Mouse (Mus musculus): ENCODE data around the gene Ccdc138.

DNA sequence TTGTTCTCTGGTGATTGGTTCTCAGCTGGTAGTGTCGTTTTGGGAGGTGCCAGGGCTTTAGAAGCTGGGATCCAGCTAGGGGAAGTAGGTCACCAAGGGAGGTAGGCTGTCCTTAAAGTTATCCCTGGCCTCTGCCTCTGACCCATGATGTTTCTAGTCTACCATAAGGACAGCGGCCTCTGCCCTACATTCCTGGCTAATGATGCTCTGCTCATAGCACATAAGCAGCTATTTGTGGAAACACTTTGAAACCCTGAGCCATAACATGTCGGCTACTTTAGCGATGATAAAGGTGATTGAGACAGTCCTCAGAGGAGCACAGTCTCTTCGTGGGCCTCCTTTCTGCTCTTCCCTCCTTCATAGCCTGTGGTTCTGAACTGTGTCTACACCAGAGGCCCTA lies 98.1 kb downstream of the Ccdc138 start:
- TF ChIP-seq POLR2A (IDR thresholded peaks at IDR 0.05; ENCODE audit: borderline replicate concordance, insufficient read depth, low read length) (no peak), CTCF (IDR thresholded peaks at IDR 0.05; ENCODE audit: borderline replicate concordance, insufficient read depth, low read depth, low read length) (no peak)

Data from cerebellum, adult 2 months (tissue).